Mouse (Mus musculus): ENCODE data around the gene Dnah2. TPM values are rescaled to one million over a fixed set of nuclear protein-coding genes. Genes with fewer than 3 reads are reported as not detected.

Dnah2 gene
- polyA plus RNA-seq, 1 experiment from 2014 or later = 4.8 TPM

- Histone ChIP-seq H3K4me2 (ENCODE audit: low read length) (no peak overlapping the region), H3K27ac (replicated peaks; ENCODE audit: low read depth, low read length) (no peak overlapping the region), H3K4me3 (replicated peaks; ENCODE audit: low read depth, low read length) (no peak overlapping the region), H3K27me3 (ENCODE audit: control insufficient read depth, insufficient read depth, low read length) (no peaks in the 10 kb centered on the region), H3K9me3 (ENCODE audit: control insufficient read depth, low read length) (no peaks in the 10 kb centered on the region), H3K4me1 (ENCODE audit: control insufficient read depth, insufficient read depth, low read length) (no peaks in the 10 kb centered on the region), H3K9ac (replicated peaks; ENCODE audit: low read length) (no peak overlapping the region), H3K36me3 (ENCODE audit: control insufficient read depth, insufficient read depth, low read length) (0 out of 2 replicates have a peak, but pooled peaks cover 5% of the 10 kb centered on the region)
- DNase-seq (no peak), ATAC-seq (ENCODE audit: low FRiP score, low TSS enrichment) (no peak)
- WGBS = 95% methylated on average over 4 of the region's 4 CpGs
These were observed 160.2 kb downstream of the Dnah2 start for GRCm38 (mm10) chr11:69388680-69389079.

- 79% methylated on average over 7 of the region's 7 CpGs for WGBS
- Histone ChIP-seq H3K9me3 (ENCODE audit: control insufficient read depth, low read length) (no peaks in the 10 kb centered on the region), H3K27me3 (ENCODE audit: control insufficient read depth, insufficient read depth, low read length) (no peaks in the 10 kb centered on the region), H3K4me1 (ENCODE audit: control insufficient read depth, insufficient read depth, low read length) (no peaks in the 10 kb centered on the region), H3K4me3 (replicated peaks; ENCODE audit: low read depth, low read length) (no peak overlapping the region), H3K9ac (replicated peaks; ENCODE audit: low read length) (no peak overlapping the region), H3K36me3 (ENCODE audit: control insufficient read depth, insufficient read depth, low read length) (no peaks in the 10 kb centered on the region), H3K4me2 (ENCODE audit: low read length) (no peak overlapping the region), H3K27ac (replicated peaks; ENCODE audit: low read depth, low read length) (no peak overlapping the region)
- DNase-seq (no peak), ATAC-seq (ENCODE audit: low FRiP score, low TSS enrichment) (no peak)
These were observed 162.2 kb downstream of the Dnah2 start for GRCm38 (mm10) chr11:69386758-69387157.

- Histone ChIP-seq H3K4me1 (ENCODE audit: control insufficient read depth, insufficient read depth, low read length) (no peaks in the 10 kb centered on the region), H3K4me3 (replicated peaks; ENCODE audit: low read depth, low read length) (no peak overlapping the region), H3K36me3 (ENCODE audit: control insufficient read depth, insufficient read depth, low read length) (no peaks in the 10 kb centered on the region), H3K9ac (replicated peaks; ENCODE audit: low read length) (no peak overlapping the region), H3K4me2 (ENCODE audit: low read length) (no peak overlapping the region), H3K27ac (replicated peaks; ENCODE audit: low read depth, low read length) (no peak overlapping the region), H3K27me3 (ENCODE audit: control insufficient read depth, insufficient read depth, low read length) (no peaks in the 10 kb centered on the region), H3K9me3 (ENCODE audit: control insufficient read depth, low read length) (no peaks in the 10 kb centered on the region)
- DNase-seq (no peak), ATAC-seq (ENCODE audit: low FRiP score, low TSS enrichment) (no peak)
- 82% methylated on average over 6 of the region's 6 CpGs for WGBS
These were observed 163.9 kb downstream of the Dnah2 start for GRCm38 (mm10) chr11:69384979-69385378.

- 68% methylated on average over 10 of the region's 10 CpGs for WGBS
- H3K4me1 ChIP-seq (ENCODE audit: control insufficient read depth, insufficient read depth, low read length) = no peaks in the 10 kb centered on the region
- ATAC-seq (ENCODE audit: low FRiP score, low TSS enrichment) (no peak), DNase-seq (no peak)
- no peaks in the 10 kb centered on the region for H3K27me3 ChIP-seq (ENCODE audit: control insufficient read depth, insufficient read depth, low read length)
- no peaks in the 10 kb centered on the region for H3K36me3 ChIP-seq (ENCODE audit: control insufficient read depth, insufficient read depth, low read length)
- H3K4me2 ChIP-seq (ENCODE audit: low read length) = no peak overlapping the region
- no peak overlapping the region for H3K27ac ChIP-seq (replicated peaks; ENCODE audit: low read depth, low read length)
- no peak overlapping the region for H3K9ac ChIP-seq (replicated peaks; ENCODE audit: low read length)
- no peak overlapping the region for H3K4me3 ChIP-seq (replicated peaks; ENCODE audit: low read depth, low read length)
- H3K9me3 ChIP-seq (ENCODE audit: control insufficient read depth, low read length) = no peaks in the 10 kb centered on the region
These were observed 166.3 kb downstream of the Dnah2 start for GRCm38 (mm10) chr11:69382478-69383105.

- Histone ChIP-seq H3K36me3 (ENCODE audit: control insufficient read depth, insufficient read depth, low read length) (no peaks in the 10 kb centered on the region), H3K27me3 (ENCODE audit: control insufficient read depth, insufficient read depth, low read length) (no peaks in the 10 kb centered on the region), H3K9me3 (ENCODE audit: control insufficient read depth, low read length) (no peaks in the 10 kb centered on the region), H3K4me2 (ENCODE audit: low read length) (no peak overlapping the region), H3K4me3 (replicated peaks; ENCODE audit: low read depth, low read length) (no peak overlapping the region), H3K9ac (replicated peaks; ENCODE audit: low read length) (no peak overlapping the region), H3K4me1 (ENCODE audit: control insufficient read depth, insufficient read depth, low read length) (no peaks in the 10 kb centered on the region), H3K27ac (replicated peaks; ENCODE audit: low read depth, low read length) (no peak overlapping the region)
- ATAC-seq (ENCODE audit: low FRiP score, low TSS enrichment) = no peak
- WGBS = 83% methylated on average over 6 of the region's 6 CpGs
- DNase-seq = no peak
These were observed 167.6 kb downstream of the Dnah2 start for GRCm38 (mm10) chr11:69381356-69381755.

GRCm38 (mm10) chr11:69379600-69379999, 169.3 kb downstream of the Dnah2 start:
- DNase-seq = no peak
- Histone ChIP-seq H3K36me3 (ENCODE audit: control insufficient read depth, insufficient read depth, low read length) (no peaks in the 10 kb centered on the region), H3K9ac (replicated peaks; ENCODE audit: low read length) (no peak overlapping the region), H3K4me1 (ENCODE audit: control insufficient read depth, insufficient read depth, low read length) (no peaks in the 10 kb centered on the region), H3K9me3 (ENCODE audit: control insufficient read depth, low read length) (no peaks in the 10 kb centered on the region), H3K4me2 (ENCODE audit: low read length) (no peak overlapping the region), H3K27ac (replicated peaks; ENCODE audit: low read depth, low read length) (no peak overlapping the region), H3K4me3 (replicated peaks; ENCODE audit: low read depth, low read length) (no peak overlapping the region), H3K27me3 (ENCODE audit: control insufficient read depth, insufficient read depth, low read length) (no peaks in the 10 kb centered on the region)
- WGBS = 80% methylated on average over 3 of the region's 3 CpGs
- ATAC-seq (ENCODE audit: low FRiP score, low TSS enrichment) = no peak

- H3K4me1 ChIP-seq (ENCODE audit: control insufficient read depth, insufficient read depth, low read length) = no peaks in the 10 kb centered on the region
- no peak overlapping the region for H3K4me3 ChIP-seq (replicated peaks; ENCODE audit: low read depth, low read length)
- no peak for DNase-seq
- no peak overlapping the region for H3K9ac ChIP-seq (replicated peaks; ENCODE audit: low read length)
- H3K27ac ChIP-seq (replicated peaks; ENCODE audit: low read depth, low read length) = no peak overlapping the region
- peaks cover 4% of the 10 kb centered on the region; the same call in 1 of the 2 replicates for H3K36me3 ChIP-seq (ENCODE audit: control insufficient read depth, insufficient read depth, low read length)
- H3K9me3 ChIP-seq (ENCODE audit: control insufficient read depth, low read length) = no peaks in the 10 kb centered on the region
- H3K4me2 ChIP-seq (ENCODE audit: low read length) = no peak overlapping the region
- H3K27me3 ChIP-seq (ENCODE audit: control insufficient read depth, insufficient read depth, low read length) = no peaks in the 10 kb centered on the region
- ATAC-seq (ENCODE audit: low FRiP score, low TSS enrichment) = no peak
- WGBS = 86% methylated on average over 3 of the region's 3 CpGs
These were observed 171.1 kb downstream of the Dnah2 start for GRCm38 (mm10) chr11:69377766-69378165.

GRCm38 (mm10) chr11:69375646-69376045, 173.3 kb downstream of the Dnah2 start:
- Histone ChIP-seq H3K27me3 (ENCODE audit: control insufficient read depth, insufficient read depth, low read length) (no peaks in the 10 kb centered on the region), H3K9me3 (ENCODE audit: control insufficient read depth, low read length) (no peaks in the 10 kb centered on the region), H3K4me2 (ENCODE audit: low read length) (no peak overlapping the region), H3K36me3 (ENCODE audit: control insufficient read depth, insufficient read depth, low read length) (peaks cover 4% of the 10 kb centered on the region; the same call in 1 of the 2 replicates), H3K4me3 (replicated peaks; ENCODE audit: low read depth, low read length) (no peak overlapping the region), H3K9ac (replicated peaks; ENCODE audit: low read length) (no peak overlapping the region), H3K4me1 (ENCODE audit: control insufficient read depth, insufficient read depth, low read length) (peaks cover 18% of the 10 kb centered on the region), H3K27ac (replicated peaks; ENCODE audit: low read depth, low read length) (no peak overlapping the region)
- DNase-seq = no peak
- 89% methylated on average over 4 of the region's 4 CpGs for WGBS
- no peak for ATAC-seq (ENCODE audit: low FRiP score, low TSS enrichment)

- 96% methylated on average over 16 of the region's 16 CpGs for WGBS
- no peak for ATAC-seq (ENCODE audit: low FRiP score, low TSS enrichment)
- no peak overlapping the region for H3K27ac ChIP-seq (replicated peaks; ENCODE audit: low read depth, low read length)
- peaks cover 4% of the 10 kb centered on the region; the same call in 1 of the 2 replicates for H3K36me3 ChIP-seq (ENCODE audit: control insufficient read depth, insufficient read depth, low read length)
- no peaks in the 10 kb centered on the region for H3K27me3 ChIP-seq (ENCODE audit: control insufficient read depth, insufficient read depth, low read length)
- H3K4me1 ChIP-seq (ENCODE audit: control insufficient read depth, insufficient read depth, low read length) = peaks cover 23% of the 10 kb centered on the region
- no peak for DNase-seq
- H3K4me3 ChIP-seq (replicated peaks; ENCODE audit: low read depth, low read length) = no peak overlapping the region
- H3K4me2 ChIP-seq (ENCODE audit: low read length) = no peak overlapping the region
- no peak overlapping the region for H3K9ac ChIP-seq (replicated peaks; ENCODE audit: low read length)
- no peaks in the 10 kb centered on the region for H3K9me3 ChIP-seq (ENCODE audit: control insufficient read depth, low read length)
These were observed 175.5 kb downstream of the Dnah2 start for GRCm38 (mm10) chr11:69373223-69373965.

Data from midbrain, embryonic 14.5 days (tissue).